Mouse (Mus musculus) kidney, postnatal 25 days (tissue): ENCODE measurements around the gene Rad54l2.
A peak's percentile ranks its signal among the peaks of the same experiment; 100 is the strongest.

Experiments used
- DNase-seq, 2 experiments: peaks; one replicate each; pipeline ENCODE4 v3.0.0; 2021; ENCODE audit warnings: mixed read lengths in 2 of 2

Rad54l2 gene

DNA sequence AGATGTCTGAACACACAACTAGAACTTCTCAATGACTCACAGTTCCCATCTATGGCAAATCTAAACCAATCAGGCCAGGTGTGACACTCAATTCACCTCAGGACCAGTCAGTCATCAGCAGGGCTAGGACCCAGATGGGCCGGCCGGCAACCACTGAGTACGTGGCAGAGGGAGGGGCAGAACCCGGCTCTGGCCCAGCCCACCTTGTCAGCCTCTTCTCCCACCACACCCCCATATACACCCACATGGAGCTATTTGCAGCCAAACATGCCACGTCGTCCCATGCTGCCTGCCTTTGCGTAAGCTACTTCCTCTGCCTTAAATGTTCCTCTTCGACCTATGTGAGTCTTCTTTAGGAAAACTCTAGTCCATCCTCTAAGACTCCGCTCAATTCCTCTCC, 113.0 kb downstream of the Rad54l2 start:
- DNase-seq, result no peak

DNA sequence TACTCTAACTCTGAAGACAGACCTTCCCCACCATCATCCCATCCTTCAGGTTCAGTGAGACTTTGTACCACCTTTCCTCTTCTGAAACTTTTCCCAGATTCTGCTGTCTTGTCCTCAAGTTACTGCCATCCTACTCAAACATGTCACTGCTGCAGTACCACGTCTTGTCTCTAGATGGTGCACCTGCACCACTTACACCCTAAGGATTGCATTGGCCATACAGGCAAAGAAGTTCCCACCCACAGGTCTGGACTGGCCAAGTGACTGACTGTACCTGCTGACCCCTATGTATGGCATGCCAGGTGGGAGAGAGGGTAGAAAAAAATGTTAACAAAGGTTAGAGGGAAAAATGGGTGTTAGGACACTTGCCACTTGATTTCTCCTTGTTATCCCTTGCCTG, 113.5 kb downstream of the Rad54l2 start:
- DNase-seq, result peak; percentile 81 to 91

DNA sequence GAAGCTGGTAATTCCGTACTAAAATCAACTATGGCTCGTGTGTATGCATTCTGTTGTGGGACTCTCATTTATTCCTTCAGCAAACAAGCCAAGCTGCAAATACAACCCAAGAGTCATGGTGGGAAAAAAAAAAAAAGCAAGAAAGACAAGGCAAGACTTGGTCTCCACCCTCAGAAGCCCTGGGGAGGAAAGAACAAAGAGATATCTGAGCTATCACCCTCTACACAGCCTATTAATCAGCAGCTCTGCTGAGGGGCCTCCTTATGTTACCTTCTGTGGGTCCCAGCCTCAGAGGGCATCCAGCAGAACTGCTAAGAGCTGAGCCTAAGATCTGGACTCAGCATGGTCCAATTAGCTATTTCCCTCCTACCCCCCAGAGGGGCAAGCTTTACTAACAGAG, 115.1 kb downstream of the Rad54l2 start:
- DNase-seq, result no peak

DNA sequence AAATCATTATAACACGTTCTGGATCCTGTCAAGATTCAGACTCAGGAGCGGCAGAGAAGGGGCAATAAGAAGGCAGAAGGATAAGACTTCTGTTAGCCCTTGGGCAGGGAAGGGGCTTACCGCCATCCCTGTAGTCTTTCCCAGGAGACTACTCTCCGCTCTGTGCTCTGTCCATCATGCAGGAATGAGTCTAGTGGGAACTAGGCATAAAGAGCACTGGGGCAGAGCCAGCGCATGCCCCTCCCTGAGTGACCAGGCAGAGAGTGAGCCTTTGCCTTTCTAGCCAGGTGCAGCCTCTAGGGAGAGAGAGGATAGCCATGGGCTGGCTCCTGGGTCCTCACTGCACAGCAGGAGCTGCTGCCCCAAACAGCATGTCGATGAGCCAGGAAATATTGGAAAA, 124.1 kb downstream of the Rad54l2 start:
- DNase-seq, result no peak

DNA sequence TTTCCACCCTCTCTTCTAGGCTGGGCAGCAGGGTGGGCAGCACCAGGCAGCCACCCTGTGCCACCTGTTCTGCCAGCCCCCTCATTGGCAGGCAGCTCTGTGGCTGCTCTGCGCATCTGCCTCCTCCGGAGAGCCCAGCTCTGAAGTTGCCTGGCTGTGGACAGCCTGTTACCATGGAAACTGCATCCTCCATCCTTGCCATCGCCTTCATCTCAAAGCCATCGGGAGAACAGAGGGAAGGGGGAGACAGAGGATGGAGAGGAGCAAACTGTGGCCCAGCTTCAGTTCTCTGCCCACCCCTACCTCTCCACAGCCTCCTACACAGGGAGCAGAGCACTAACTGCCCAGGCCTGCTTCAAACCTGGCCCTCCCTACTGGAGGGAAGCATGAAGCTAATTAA, 124.6 kb downstream of the Rad54l2 start:
- DNase-seq, result no peak

DNA sequence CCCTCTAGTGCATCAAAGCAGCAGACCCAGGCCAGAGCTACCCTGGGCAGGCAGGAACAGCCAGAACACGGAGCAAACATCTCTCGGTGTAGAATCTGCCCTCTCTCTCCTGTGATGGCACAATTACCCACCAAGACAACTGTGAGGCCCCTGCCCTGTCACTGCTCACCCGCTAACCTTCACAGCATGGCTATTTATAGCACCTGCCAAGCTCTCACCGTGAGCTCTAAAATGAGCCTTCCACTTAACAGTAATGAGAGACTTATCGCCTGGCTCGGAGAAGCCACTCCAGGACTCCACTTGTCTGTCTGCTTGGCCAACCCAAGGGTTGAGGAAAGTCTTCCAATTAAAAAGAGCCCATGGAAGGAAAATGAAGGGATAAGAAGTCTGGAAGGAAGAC, 125.8 kb downstream of the Rad54l2 start:
- DNase-seq, result no peak

DNA sequence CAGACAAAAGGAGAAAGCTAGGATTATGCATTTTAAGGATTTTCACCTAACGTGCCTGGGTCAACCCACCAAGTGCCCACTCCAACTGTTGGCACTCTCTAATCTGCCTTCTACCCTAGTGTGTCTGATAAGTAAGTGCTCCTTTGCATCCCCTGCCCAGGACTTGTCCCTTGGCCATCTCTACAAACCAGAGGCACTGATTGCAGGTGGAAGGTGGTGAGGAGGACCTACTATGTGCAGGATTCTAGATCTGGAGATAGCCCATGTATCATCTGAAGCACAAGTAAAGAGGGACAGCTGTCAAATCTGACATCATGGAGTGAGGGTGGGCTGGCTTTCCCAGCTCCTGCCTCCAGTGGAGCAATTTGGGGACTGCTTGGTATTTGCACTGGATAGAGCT, 129.1 kb downstream of the Rad54l2 start:
- DNase-seq, result no peak

DNA sequence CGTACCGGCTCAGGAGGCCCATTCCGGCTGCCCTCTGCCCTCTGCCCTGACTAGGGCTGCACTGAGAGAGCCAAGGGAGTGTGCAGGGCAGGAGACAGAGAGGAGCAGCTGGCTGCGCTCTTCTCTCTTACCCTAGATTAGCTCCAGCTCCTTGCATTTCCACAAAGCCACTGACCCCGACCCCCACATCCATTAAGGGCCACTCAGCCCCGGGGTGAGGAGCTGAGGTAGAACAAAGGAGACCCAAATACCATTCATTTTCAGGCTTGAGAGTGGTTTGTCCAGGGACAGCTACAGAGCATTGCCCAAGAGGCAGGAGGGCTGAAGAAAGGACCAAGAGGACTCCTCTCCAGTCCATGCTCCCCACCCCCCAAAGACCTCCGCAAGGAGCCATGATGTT, 129.6 kb downstream of the Rad54l2 start:
- no peak for DNase-seq

DNA sequence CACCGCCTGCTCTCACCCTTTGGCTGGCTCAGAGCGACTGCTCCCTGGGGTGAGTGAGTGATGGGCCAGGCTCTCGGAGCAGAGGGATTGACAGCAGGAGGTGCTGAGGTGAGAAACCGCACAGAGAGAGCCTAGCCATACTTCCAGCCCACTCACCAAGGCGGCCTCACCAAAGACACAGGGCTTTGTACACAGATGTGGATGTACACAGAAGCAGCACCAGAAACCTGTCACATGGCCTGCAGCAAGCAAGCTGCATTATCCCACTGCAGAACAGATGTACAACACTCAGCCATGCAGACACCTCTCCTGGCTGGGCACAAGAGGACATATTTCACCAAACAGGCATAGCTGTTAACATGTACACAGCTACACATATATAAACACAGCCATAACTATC, 131.4 kb downstream of the Rad54l2 start:
- DNase-seq, result no peak

DNA sequence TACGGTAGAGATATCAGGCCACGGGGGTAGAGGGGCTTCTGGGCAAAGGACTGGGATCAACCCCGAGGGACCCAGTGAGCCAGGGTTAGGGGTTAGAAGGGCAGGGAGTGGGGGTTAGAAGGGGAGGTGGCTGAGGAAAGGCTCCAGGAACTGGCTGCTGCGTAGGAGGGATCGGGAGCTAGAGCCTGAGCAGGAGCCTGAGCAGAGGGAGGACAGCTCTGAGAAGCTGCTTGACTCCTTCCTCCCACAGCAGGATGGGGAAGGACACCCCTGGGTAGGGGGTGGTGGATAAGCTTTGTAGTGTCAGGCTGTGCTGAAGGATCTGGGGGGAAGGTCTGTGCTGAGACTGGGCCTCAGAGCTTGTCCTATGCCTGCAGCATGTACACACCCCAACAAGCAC, 132.2 kb downstream of the Rad54l2 start:
- no peak for DNase-seq

DNA sequence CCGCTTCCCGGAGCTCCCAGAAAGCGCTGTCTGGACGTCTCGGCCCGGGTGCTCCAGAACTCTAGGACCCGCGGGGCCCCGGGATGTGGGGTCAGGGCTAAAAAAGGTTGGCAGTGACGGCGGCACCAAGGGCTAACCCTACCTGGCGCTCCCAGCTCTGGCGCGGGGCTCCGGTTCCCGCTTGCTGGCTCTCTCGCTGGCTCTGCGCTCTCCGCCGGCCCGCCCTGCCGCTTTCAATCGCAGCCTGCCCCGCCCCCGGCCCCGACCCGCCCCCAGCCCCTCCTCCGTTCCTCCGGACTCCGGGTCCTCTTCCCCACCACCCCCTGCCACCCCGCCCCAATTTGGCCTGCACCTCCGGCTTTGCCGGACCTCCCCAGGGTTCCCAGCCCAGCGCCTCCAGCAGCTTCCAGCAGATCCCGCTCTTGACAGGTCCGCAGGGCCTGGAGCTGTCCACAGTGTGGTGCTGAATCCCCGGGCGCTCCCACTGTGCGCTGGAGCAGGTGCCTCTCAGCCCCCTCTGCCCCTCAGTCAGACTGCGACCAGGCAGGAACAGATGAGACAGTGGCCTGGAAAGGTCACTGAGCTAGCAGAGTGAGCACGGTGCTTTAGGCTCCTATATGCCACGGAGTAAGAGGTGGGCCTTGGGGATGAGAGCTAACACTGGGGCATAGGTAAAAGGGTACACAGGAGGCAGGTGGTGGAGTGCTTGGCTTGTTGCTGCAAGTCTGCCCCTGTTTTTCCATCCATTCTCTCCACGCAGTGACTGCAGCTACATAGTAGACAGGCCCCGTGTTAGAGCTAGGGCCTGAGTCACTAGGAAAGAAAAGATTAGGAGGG, 132.9 kb downstream of the Rad54l2 start, which contains the start of gene Grm2:
Gene Grm2 (minus strand): TSS at position 199 of the 837 bp plus-strand sequence.
- DNase-seq, result peak; percentile 71 to 77

DNA sequence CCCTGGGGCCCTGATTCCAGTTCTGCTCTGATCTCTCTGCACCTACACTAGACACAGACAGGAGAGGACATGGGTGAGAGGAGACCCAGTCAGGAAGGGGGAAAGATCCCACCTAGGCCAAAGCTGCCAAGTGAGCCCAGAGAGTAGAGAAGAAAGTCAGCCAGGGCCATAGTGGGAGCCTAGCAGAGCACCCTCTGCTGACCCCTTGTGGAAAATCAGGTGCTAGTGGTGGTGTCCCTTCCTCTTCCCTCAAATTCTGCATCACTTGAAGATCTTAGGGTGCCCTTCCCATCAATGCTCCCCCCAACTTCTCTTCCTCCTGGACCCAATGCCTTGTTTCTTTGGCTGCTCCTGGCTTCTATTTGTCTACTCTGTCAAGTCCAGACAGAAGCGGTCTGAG, 136.3 kb downstream of the Rad54l2 start:
- DNase-seq, result no peak

DNA sequence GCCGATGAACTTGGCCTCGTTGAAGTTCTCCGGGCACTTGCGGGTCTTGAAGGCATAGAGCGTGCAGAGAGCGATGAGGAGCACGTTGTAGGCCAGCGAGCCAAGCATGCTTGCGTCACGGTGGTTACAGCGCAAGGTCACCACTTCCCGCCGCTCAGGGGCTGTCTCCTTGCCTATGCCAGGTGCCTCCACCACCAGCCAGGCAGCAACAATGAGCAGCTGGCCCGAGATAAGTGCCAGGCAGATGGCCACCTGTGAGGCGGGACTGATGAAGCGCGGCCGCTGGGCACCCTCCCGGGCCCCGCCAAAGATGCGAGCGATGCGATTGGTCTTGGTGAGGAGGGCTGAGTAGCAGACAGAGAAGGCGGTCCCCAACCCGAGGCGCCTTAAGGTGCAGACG, 141.8 kb downstream of the Rad54l2 start:
- DNase-seq, result no peak

DNA sequence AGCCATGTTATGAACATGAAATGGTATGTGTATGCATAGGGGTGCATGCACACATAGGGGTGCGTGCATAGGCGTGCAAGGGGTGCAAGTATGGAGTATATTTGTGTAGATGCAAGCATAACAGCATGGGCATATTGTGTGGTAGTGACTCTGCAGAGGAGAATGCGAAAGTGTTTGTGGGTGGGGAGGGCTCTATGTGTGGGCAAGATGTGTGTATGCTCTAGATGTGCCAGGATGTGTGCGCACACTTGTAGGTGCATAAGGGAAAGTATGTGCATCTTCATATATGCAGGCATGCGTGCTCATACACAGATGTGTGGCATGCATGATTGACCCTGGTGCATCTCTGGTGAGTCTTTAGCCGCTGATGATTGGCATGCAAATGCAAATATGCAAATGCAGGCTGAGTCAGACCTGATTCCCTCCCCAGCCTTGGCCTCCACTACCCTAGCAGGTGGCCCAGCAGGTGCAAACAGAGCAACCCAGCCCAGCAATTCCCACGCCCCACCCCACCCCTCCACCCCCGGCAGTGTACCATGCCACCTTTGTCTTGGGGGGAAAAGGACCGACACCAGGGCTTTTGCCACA, 143.2 kb downstream of the Rad54l2 start:
- no peak for DNase-seq

DNA sequence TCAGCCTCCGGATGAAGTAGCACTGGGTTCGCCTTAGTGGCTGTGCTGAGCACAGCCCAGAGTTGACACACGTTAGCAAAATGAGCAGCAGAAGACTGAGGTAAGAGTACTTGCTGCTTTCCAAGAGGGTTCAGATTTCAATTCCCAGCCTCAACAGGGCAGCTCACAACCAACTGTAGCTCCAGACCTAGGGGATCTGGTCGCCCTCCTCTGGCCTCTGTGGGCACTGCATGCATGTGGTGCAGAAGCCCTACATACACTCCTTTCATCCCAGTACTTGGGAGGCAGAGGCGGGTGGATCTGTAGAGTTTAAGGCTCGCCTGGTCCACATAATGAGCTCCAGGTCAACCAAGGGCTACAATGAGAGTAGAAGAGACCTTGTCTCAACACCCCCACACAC, 145.2 kb downstream of the Rad54l2 start:
- no peak for DNase-seq

DNA sequence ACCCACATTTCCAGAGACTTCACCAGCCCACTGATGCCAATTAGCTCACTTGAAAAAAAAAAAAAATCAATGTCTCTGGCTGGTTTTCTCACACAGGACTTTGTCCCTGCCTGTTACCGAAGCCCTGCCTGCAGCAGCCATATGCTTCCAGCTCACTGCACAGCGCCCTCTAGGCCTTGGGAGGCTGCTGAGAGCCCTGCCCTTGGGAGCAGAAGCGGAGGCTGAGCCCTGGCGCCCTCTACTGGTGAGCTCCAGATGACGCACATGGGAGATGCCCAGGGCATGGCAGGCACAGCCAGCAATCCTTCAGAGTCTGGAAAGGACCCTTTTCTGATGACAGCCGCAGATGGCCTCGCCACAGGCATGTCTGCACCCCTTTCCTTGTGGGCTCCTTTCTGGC, 145.9 kb downstream of the Rad54l2 start:
- peak; percentile 79 to 83 for DNase-seq

DNA sequence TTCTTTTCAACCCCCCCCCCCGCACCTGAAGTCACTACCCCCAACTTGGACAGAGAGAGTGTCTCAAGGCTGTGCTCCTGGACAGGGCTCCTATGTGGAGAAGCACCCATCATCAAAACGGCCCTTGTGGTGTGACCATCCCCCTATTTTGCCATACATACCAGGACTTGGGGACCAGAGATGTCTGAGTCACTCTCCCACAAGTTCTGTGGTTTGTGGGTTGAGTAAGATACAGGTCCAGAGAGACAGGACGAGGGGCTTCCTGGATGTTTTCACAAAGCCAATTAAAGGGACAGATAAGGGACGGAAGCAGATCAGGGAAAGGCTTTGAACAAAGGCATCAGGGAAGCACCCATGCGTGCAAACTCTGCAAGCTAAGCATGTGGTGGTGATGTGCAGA, 147.6 kb downstream of the Rad54l2 start:
- no peak for DNase-seq

DNA sequence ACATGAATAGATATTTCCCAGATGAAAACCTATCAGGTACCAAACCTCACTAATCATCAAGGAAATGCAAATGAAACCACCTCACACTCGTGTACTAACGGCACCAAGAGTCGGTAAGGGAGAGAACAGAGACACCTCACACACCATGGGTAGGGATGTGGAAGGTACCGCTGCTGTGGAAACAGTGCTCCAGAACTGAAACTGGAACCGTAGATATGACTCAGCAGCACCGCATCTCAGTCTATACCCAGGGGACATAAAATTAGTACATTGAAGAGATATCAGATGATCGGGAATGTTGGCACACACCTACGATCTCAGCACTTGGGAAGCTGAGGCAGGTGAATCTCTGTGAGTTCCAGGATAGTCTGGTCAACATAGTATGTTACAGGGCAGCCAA, 150.8 kb downstream of the Rad54l2 start:
- peak in 1 of 2 experiments; percentile 12 for DNase-seq
